Mouse (Mus musculus) bone marrow macrophage, adult 2 months (primary cell): ENCODE measurements around the gene Pkd1l3. TPM values are rescaled to one million over a fixed set of nuclear protein-coding genes. Genes with fewer than 3 reads are reported as not detected.

ENCODE experiments used
- H3K27ac ChIP-seq: 2 replicates; pipeline ENCODE4 v1.5.1; 2012; ENCODE audit warnings: low read depth, low read length; ENCODE audit not compliant: insufficient read depth
- H3K4me1 ChIP-seq: 2 replicates; pipeline ENCODE4 v1.6.1; 2012; ENCODE audit warnings: low read length; ENCODE audit not compliant: control insufficient read depth, insufficient read depth
- H3K4me3 ChIP-seq: 2 replicates; pipeline ENCODE4 v1.5.1; 2012; ENCODE audit warnings: mild to moderate bottlenecking, low read length, moderate library complexity; ENCODE audit not compliant: insufficient read depth
- CTCF ChIP-seq: IDR thresholded peaks from 2 replicates; pipeline ENCODE4 v1.5.1; 2012; ENCODE audit warnings: low read depth, mild to moderate bottlenecking, low read length, moderate library complexity
- POLR2A ChIP-seq: IDR thresholded peaks from 2 replicates; pipeline ENCODE4 v1.6.1; 2012; ENCODE audit warnings: mild to moderate bottlenecking, low read depth, low read length, borderline replicate concordance
- polyA plus RNA-seq: library from polyadenylated mRNA; stranded (reverse); fragments of >200 nt; gene quantifications from 2 replicates; pipeline ENCODE4 v1.2.4, GENCODE M21; 2012; ENCODE audit not compliant: missing spikeins, insufficient read depth, insufficient read length

Pkd1l3 gene
- polyA plus RNA-seq, 1 experiment = not detected

DNA sequence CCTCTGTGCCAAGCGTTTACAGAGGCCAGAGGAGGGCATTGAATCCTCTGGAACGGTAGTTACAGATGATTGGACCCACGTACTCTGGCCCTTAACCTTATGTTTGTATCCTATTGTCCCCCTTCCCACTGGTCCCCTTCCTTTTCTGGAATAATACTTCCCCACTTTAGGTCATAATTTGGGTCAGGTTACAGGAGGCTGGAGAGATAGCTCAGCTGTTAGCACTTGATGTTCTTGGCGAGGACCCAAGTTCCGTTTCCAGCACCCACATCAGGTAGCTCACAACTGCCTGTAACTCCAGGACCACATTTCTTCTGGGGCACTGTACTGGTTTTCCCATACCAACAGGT lies 5.2 kb upstream of the Pkd1l3 start:
- Histone ChIP-seq H3K4me3 (peak overlapping the region; percentile 87), H3K4me1 (peaks cover 8% of the 10 kb centered on the region; the same call in 1 of the 2 replicates), H3K27ac (peak overlapping the region; percentile 96)
- TF ChIP-seq CTCF = no peak
- TF ChIP-seq POLR2A = no peak

DNA sequence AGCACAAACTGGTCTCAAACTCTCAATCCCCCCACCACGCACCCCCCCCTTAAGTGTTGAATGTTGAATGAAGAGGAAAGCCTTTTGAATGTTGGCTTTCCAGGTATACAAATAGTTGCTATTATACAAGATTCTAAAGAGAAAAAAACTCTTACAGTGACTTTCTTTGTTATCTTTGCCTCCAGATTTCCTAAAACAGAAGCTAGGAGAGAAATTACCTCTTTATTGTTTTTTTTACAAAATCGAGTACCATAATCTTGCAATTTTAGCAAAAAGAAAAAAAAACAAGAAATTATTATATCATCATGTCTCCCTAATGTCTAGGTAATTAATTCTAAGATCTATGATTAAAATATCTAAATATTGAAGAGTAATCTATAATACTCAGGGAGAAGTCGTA lies 1.3 kb downstream of the Pkd1l3 start:
- H3K27ac ChIP-seq = no peak overlapping the region
- no peak overlapping the region for H3K4me3 ChIP-seq
- TF ChIP-seq POLR2A (no peak), CTCF (no peak)
- H3K4me1 ChIP-seq = no peaks in the 10 kb centered on the region

DNA sequence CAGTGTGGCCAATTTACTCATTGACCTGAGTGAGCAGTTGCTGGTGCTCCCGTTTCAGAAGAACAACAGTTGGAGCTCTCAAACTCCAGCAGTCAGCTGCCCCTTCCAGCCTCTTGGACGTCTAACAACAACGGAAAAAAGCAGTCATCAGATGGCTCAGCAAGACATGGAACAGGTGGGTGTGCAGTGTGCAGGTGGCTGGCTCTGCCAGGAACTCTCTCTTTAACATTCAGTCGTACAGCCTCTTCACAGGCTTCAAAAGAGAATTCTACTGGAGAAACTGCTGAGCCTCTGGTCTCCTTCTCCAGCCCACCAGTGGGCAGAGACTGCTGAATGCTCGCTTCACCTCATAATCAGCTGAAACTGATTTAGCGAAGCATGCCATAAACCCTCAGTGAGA lies 14.3 kb downstream of the Pkd1l3 start:
- Histone ChIP-seq H3K27ac (no peak overlapping the region), H3K4me1 (no peaks in the 10 kb centered on the region), H3K4me3 (no peak overlapping the region)
- no peak for TF ChIP-seq POLR2A
- TF ChIP-seq CTCF = no peak

DNA sequence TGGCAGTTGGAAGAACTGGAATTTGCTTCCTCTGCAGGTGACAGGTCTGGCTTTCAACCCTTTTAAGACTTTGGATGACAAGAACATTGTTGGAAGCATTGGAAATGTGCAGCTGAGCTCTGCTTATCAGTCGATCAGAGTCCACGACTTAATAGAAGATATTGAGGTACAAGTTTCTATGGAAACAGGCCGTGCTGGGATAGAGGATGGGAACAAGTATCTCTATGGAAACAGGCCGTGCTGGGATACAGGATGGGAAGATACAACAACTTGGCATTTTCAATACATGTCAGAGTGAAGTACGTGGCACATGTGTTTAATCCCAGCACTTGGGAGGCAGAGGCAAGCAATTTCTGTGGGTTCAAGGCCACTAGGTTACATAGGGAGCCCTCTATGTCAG lies 18.2 kb downstream of the Pkd1l3 start:
- TF ChIP-seq CTCF (no peak), POLR2A (no peak)
- Histone ChIP-seq H3K4me3 (no peak overlapping the region), H3K27ac (no peak overlapping the region), H3K4me1 (no peaks in the 10 kb centered on the region)

DNA sequence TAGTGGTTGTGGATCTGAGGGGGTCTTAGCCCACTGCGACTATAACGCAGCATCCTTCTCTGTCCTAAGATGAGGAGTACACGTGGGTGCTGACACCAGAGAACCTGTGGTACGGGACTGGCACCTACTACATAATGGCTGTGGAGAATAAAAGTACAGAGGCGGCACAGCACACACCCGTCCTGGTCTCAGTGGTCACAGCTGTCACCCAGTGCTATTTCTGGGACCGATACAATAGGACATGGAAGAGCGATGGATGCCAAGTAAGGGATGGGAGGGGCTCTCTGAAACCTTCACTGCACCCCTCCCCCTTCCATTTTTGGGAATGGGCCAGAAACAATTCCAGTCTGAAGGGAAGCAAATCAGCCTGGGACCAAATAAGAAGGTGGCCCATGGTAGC lies 20.8 kb downstream of the Pkd1l3 start:
- TF ChIP-seq CTCF = no peak
- no peak for TF ChIP-seq POLR2A
- H3K4me1 ChIP-seq = no peaks in the 10 kb centered on the region
- no peak overlapping the region for H3K27ac ChIP-seq
- no peak overlapping the region for H3K4me3 ChIP-seq

DNA sequence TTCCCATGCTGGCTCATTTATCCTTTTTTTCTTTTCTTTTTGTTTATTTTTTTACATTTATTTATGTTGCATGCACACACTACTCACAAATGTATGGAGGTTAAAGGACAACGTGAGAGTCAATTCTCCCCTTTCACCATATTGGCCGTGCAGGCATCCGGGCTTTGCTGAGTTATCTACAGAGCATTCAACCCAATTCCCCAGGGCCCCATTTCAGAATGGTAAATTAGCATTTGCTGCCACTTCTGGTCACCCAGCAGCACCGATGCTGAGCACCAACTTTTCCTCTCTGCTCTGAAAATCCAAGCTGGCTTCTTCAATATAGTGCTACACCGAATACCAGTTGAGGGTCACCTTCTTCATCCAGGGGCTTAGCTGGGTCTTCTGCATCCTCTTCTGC lies 24.5 kb downstream of the Pkd1l3 start:
- TF ChIP-seq CTCF (no peak), POLR2A (no peak)
- H3K4me1 ChIP-seq = no peaks in the 10 kb centered on the region

DNA sequence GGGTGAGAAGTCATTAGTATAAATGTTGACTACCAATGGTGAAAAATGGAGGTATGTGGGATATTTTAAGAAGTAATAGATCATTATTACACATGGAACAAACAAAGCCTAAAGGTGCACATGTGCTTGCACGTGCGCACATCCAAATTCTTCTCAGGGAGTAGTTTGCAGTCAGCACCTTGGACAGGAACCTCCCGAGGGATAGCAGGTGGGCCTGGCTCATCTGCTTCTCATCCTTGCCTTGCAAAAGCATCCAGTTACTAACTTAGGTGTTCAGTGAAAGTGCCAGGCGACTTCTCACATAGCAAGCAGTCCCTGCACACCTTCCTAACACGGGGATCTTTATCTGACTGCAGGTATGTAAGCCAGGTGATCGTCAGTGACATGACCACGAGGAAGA lies 26.1 kb downstream of the Pkd1l3 start:
- H3K27ac ChIP-seq = no peak overlapping the region
- H3K4me1 ChIP-seq = no peaks in the 10 kb centered on the region
- H3K4me3 ChIP-seq = no peak overlapping the region
- no peak for TF ChIP-seq CTCF
- TF ChIP-seq POLR2A = no peak

More for the DNA sequence above, 24.5 kb downstream of the Pkd1l3 start:
- H3K4me3 ChIP-seq = no peak overlapping the region
- no peak overlapping the region for H3K27ac ChIP-seq

DNA sequence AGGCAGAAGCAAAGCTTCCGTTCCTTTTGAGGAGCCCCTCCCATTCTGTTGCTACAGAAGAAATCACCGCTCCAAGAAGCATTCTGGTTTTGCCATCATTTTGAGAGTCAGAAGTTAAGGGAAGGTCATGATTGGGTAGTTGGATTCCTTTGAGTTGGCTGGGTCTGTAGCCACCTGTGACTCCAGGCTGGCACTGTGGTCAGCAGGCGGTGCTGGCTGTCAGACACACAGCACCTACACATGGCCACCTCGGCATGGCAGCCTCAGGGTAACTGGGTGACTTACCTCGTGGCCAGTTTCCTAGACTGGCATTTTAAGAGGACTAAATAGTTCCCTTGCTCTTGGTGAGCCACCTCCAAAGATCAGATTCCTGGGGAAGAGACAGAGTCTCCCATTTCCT lies 26.9 kb downstream of the Pkd1l3 start:
- H3K4me3 ChIP-seq = no peak overlapping the region
- TF ChIP-seq POLR2A (no peak), CTCF (no peak)
- H3K27ac ChIP-seq = no peak overlapping the region
- H3K4me1 ChIP-seq = no peaks in the 10 kb centered on the region

DNA sequence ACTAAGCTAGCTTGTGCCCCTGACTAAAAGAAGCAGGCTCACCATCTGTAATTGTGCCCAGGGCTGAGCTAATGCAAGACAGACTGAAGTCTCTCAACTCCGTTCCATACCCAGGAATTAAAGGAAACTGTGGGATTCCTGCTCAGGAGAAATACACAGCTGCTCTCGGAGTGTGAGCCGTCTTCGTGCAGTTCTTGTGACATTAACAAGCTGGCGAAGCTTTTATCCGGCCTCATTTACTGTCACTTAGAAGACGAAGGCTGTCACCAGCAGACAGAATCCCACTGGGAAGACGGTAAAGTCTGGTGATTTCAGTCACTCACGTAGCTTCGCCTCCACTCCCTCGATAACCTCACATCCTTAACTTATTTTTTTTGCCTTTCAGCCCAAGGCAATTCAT lies 33.0 kb downstream of the Pkd1l3 start:
- H3K4me3 ChIP-seq = no peak overlapping the region
- no peak for TF ChIP-seq CTCF
- TF ChIP-seq POLR2A = no peak
- no peak overlapping the region for H3K27ac ChIP-seq
- no peaks in the 10 kb centered on the region for H3K4me1 ChIP-seq

DNA sequence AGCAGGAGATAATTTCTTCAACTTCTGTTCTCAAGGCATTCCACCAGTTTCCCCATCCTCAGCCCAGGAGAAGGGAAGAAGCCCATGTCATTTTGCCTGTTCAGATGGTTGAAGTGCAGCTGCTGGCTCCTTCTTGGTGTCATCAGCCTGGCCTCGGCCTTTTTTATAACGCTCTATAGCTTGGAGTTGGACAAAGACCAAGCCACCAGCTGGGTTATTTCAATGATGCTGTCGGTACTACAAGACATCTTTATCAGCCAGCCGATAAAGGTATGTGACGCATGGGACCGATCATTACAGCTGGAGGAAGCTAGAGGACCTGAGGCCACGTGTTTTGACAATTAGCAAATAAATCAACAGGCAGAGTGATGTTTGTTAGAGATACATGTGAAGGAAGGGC lies 34.2 kb downstream of the Pkd1l3 start:
- no peaks in the 10 kb centered on the region for H3K4me1 ChIP-seq
- no peak overlapping the region for H3K27ac ChIP-seq
- H3K4me3 ChIP-seq = no peak overlapping the region
- no peak for TF ChIP-seq CTCF
- TF ChIP-seq POLR2A = no peak

DNA sequence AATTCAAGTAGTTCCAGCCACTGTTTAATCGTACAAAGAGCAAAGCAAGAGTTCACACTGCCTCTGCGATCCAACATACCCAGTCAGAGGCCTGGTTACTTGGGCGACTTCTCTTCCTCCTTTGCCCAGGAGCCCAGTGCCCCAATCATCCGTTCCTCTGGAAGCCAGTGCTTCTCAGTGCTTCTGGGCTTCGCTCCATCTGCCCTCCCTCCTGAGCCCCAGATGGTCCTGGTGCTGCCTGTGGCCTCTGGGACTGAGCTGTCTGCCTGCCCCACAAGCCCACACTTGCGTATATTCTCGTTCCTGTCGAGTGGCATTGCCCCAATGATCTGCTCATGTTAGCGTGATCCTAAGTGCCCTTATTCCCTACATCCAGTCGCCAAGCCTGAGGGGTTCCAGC lies 36.5 kb downstream of the Pkd1l3 start:
- no peaks in the 10 kb centered on the region for H3K4me1 ChIP-seq
- no peak overlapping the region for H3K4me3 ChIP-seq
- no peak overlapping the region for H3K27ac ChIP-seq
- TF ChIP-seq CTCF = no peak
- no peak for TF ChIP-seq POLR2A
